Comparison of ENCODE assay signal across 20 mouse cellular contexts in genomic region chr19:59164896-59165560, GRCm38 (mm10). TPM values are rescaled to one million over a fixed set of nuclear protein-coding genes. Genes with fewer than 3 reads are reported as not detected.
DNase-seq lines count a peak whose midpoint lies in the region; ATAC-seq and TF ChIP-seq lines count a peak whose summit lies in the region.
"Had no signal": no experiment of that assay in that cellular context is flagged by ENCODE, and none has a peak within 500 bp of the region (broad histone marks: within the 10 kb centered on the region; RNA-seq: fewer than 3 reads in every experiment).

No protein-coding gene starts in this region.

- no peak for TF ChIP-seq CTCF in brain, embryonic 14.5 days (IDR thresholded peaks at IDR 0.05; ENCODE audit: borderline replicate concordance, extremely low read depth, insufficient read depth, insufficient read length)

- H3K36me3 ChIP-seq in hindbrain, embryonic 11.5 days (ENCODE audit: control insufficient read depth, insufficient read depth, low read length): no peaks in the 10 kb centered on the region
- H3K36me3 ChIP-seq in hindbrain, embryonic 12.5 days: no peaks in the 10 kb centered on the region
- no peaks in the 10 kb centered on the region for H3K36me3 ChIP-seq in embryonic facial prominence, embryonic 11.5 days (replicated peaks; ENCODE audit: control insufficient read depth, insufficient read depth, low read depth, low read length)
- no peaks in the 10 kb centered on the region for H3K36me3 ChIP-seq in forebrain, embryonic 16.5 days (ENCODE audit: control insufficient read depth, insufficient read depth)
- H3K36me3 ChIP-seq: heart, embryonic 12.5 days had no signal

- H3K9me3 ChIP-seq in hindbrain, embryonic 11.5 days (ENCODE audit: control insufficient read depth, low read length): no peaks in the 10 kb centered on the region
- H3K9me3 ChIP-seq in hindbrain, embryonic 12.5 days (replicated peaks): no peaks in the 10 kb centered on the region
- no peaks in the 10 kb centered on the region for H3K9me3 ChIP-seq in embryonic facial prominence, embryonic 11.5 days (replicated peaks; ENCODE audit: control insufficient read depth, low read length)
- no peaks in the 10 kb centered on the region for H3K9me3 ChIP-seq in forebrain, embryonic 16.5 days (ENCODE audit: control insufficient read depth, low read length)
- H3K9me3 ChIP-seq: heart, embryonic 12.5 days had no signal

- no peak overlapping the region for H3K27ac ChIP-seq in hindbrain, embryonic 11.5 days (ENCODE audit: low read depth, low read length)
- no peak overlapping the region for H3K27ac ChIP-seq in hindbrain, embryonic 12.5 days
- no peak overlapping the region for H3K27ac ChIP-seq in embryonic facial prominence, embryonic 11.5 days (replicated peaks; ENCODE audit: low read depth, low read length)
- no peak overlapping the region; the same call in 1 of the 2 replicates for H3K27ac ChIP-seq in forebrain, embryonic 16.5 days (ENCODE audit: low read length)
- H3K27ac ChIP-seq: gastrocnemius, adult 2 months had no signal

- peaks cover 90% of the 10 kb centered on the region for H3K27me3 ChIP-seq in hindbrain, embryonic 11.5 days (ENCODE audit: control insufficient read depth, insufficient read depth, low read length)
- H3K27me3 ChIP-seq in hindbrain, embryonic 12.5 days: peaks cover 98% of the 10 kb centered on the region
- H3K27me3 ChIP-seq in embryonic facial prominence, embryonic 11.5 days (ENCODE audit: control insufficient read depth, insufficient read depth, low read length): peaks cover 67% of the 10 kb centered on the region
- peaks cover 56% of the 10 kb centered on the region for H3K27me3 ChIP-seq in forebrain, embryonic 16.5 days (replicated peaks; ENCODE audit: control insufficient read depth, insufficient read depth, low read length)
- H3K27me3 ChIP-seq: CH12.LX had no signal

- no peak overlapping the region for H3K4me2 ChIP-seq in hindbrain, embryonic 11.5 days (replicated peaks; ENCODE audit: low read depth, low read length)
- no peak overlapping the region for H3K4me2 ChIP-seq in hindbrain, embryonic 12.5 days (replicated peaks)
- peak overlapping the region; percentile 4 for H3K4me2 ChIP-seq in embryonic facial prominence, embryonic 11.5 days (ENCODE audit: low read depth, low read length)
- peak overlapping the region; percentile 63 for H3K4me2 ChIP-seq in forebrain, embryonic 16.5 days (ENCODE audit: low read length)

- 6% methylated on average over 16 of the region's 16 CpGs for WGBS in hindbrain, embryonic 11.5 days
- 3% methylated on average over 16 of the region's 16 CpGs for WGBS in hindbrain, embryonic 12.5 days
- WGBS in embryonic facial prominence, embryonic 11.5 days: 5% methylated on average over 15 of the region's 16 CpGs
- 14% methylated on average over 16 of the region's 16 CpGs for WGBS in forebrain, embryonic 16.5 days

- no peak for ATAC-seq in hindbrain, embryonic 11.5 days (ENCODE audit: low FRiP score)
- no peak for ATAC-seq in hindbrain, embryonic 12.5 days (ENCODE audit: low FRiP score)
- ATAC-seq in embryonic facial prominence, embryonic 11.5 days (replicated peaks; ENCODE audit: insufficient number of reproducible peaks, low FRiP score, low TSS enrichment, low read depth): no peak
- no peak for ATAC-seq in forebrain, embryonic 16.5 days
- no peak for ATAC-seq in CD4-positive, CD25-positive, alpha-beta regulatory T cell, adult 4 months
- ATAC-seq: hindbrain, embryonic 16.5 days; liver, postnatal 0 days had no signal

- H3K9ac ChIP-seq in hindbrain, embryonic 11.5 days (ENCODE audit: low read depth, low read length): no peak overlapping the region
- no peak overlapping the region for H3K9ac ChIP-seq in hindbrain, embryonic 12.5 days
- peak overlapping the region; percentile 18; the same call in 1 of the 2 replicates for H3K9ac ChIP-seq in embryonic facial prominence, embryonic 11.5 days (replicated peaks; ENCODE audit: low read length)
- 0 out of 2 replicates have a peak overlapping the region, but pooled peaks have one; percentile 23 for H3K9ac ChIP-seq in forebrain, embryonic 16.5 days (replicated peaks; ENCODE audit: low read depth, low read length)
- H3K9ac ChIP-seq: liver, postnatal 0 days had no signal

- no peak overlapping the region for H3K4me3 ChIP-seq in hindbrain, embryonic 11.5 days (ENCODE audit: low read depth, low read length)
- no peak overlapping the region for H3K4me3 ChIP-seq in hindbrain, embryonic 12.5 days
- H3K4me3 ChIP-seq in embryonic facial prominence, embryonic 11.5 days (ENCODE audit: low read depth, low read length): no peak overlapping the region
- H3K4me3 ChIP-seq in forebrain, embryonic 16.5 days (replicated peaks; ENCODE audit: low read length): no peak overlapping the region; the same call in 1 of the 2 replicates
- H3K4me3 ChIP-seq: gastrocnemius, adult 2 months had no signal

- no peak for TF ChIP-seq POLR2A in brain, embryonic 14.5 days (IDR thresholded peaks at IDR 0.05; ENCODE audit: borderline replicate concordance, extremely low read depth, insufficient read depth, insufficient read length, poor library complexity, severe bottlenecking)

- H3K4me1 ChIP-seq in hindbrain, embryonic 11.5 days (replicated peaks; ENCODE audit: control insufficient read depth, insufficient read depth, low read length): peaks cover 9% of the 10 kb centered on the region
- peaks cover 16% of the 10 kb centered on the region for H3K4me1 ChIP-seq in hindbrain, embryonic 12.5 days
- H3K4me1 ChIP-seq in embryonic facial prominence, embryonic 11.5 days (ENCODE audit: control insufficient read depth, insufficient read depth, low read length): no peaks in the 10 kb centered on the region; the same call in 1 of the 2 replicates
- H3K4me1 ChIP-seq in forebrain, embryonic 16.5 days (replicated peaks; ENCODE audit: control insufficient read depth, insufficient read depth, low read length): peaks cover 31% of the 10 kb centered on the region

- peak; percentile 48 for DNase-seq in hindbrain, embryonic 11.5 days (ENCODE audit: low spot score)
- peak; percentile 49 for DNase-seq in brain, embryonic 14.5 days (ENCODE audit: low read depth)
- DNase-seq in embryonic facial prominence, embryonic 11.5 days (ENCODE audit: low spot score): peak; percentile 29
- no peak for DNase-seq in lung, postnatal 14 days
- DNase-seq: cerebellum, adult 8-10 months; gastrocnemius, adult 2 months; heart, postnatal 14 days; kidney, adult 2 months; kidney, postnatal 10 days; liver, postnatal 0 days; lung, postnatal 10 days; thymus, postnatal 25 days had no signal

RNA-seq across cellular contexts. Expression of gene Vax1, which starts 4.8 kb away (rescaled TPM):
- polyA plus RNA-seq in hindbrain, embryonic 11.5 days (2014; fragmentation: Nextera tagmentation; extraction: Ambion mirVana): 0.14 TPM in 1 of 2 replicates, not detected in the other
- not detected in 2 replicates for polyA plus RNA-seq in hindbrain, embryonic 12.5 days (2016; fragmentation: Nextera tagmentation; extraction: Ambion mirVana)
- polyA plus RNA-seq in brain, embryonic 14.5 days (2012; rRNA removed): 10.5 and 22.5 TPM in 2 replicates
- 2.2 and 2.6 TPM in 2 replicates for polyA plus RNA-seq in embryonic facial prominence, embryonic 11.5 days (2014; fragmentation: Nextera tagmentation; extraction: Ambion mirVana)
- polyA plus RNA-seq in forebrain, embryonic 16.5 days (2015; fragmentation: Nextera tagmentation; extraction: Ambion mirVana): 0.89 and 1.0 TPM in 2 replicates
- polyA plus RNA-seq in CD4-positive, CD25-positive, alpha-beta regulatory T cell, adult 4 months (2017; shearing (Covaris generic)): not detected
- polyA plus RNA-seq: heart, embryonic 12.5 days; hindbrain, embryonic 16.5 days; kidney, adult 2 months; liver, adult 2 months; liver, postnatal 0 days; neural tube, embryonic 14.5 days had no signal

RNA-seq across cellular contexts. Expression of gene Kcnk18, which starts 54.0 kb away (rescaled TPM):
- polyA plus RNA-seq in hindbrain, embryonic 11.5 days (2014; fragmentation: Nextera tagmentation; extraction: Ambion mirVana): not detected in 2 replicates
- polyA plus RNA-seq in hindbrain, embryonic 12.5 days (2016; fragmentation: Nextera tagmentation; extraction: Ambion mirVana): not detected in 2 replicates
- not detected in 2 replicates for polyA plus RNA-seq in brain, embryonic 14.5 days (2012; rRNA removed)
- polyA plus RNA-seq in embryonic facial prominence, embryonic 11.5 days (2014; fragmentation: Nextera tagmentation; extraction: Ambion mirVana): not detected in 2 replicates
- polyA plus RNA-seq in forebrain, embryonic 16.5 days (2015; fragmentation: Nextera tagmentation; extraction: Ambion mirVana): not detected in 2 replicates
- not detected for polyA plus RNA-seq in CD4-positive, CD25-positive, alpha-beta regulatory T cell, adult 4 months (2017; shearing (Covaris generic))
- polyA plus RNA-seq: heart, embryonic 12.5 days; kidney, adult 2 months; liver, adult 2 months; liver, postnatal 0 days; neural tube, embryonic 14.5 days had no signal

Comparison
In these comparisons a context has a peak if more than half of its experiments do, and no peak if none do; other contexts are left out.
1. H3K4me2 ChIP-seq: peak in embryonic facial prominence, embryonic 11.5 days (single experiment) and forebrain, embryonic 16.5 days (single experiment); none in hindbrain, embryonic 11.5 days (single experiment) and hindbrain, embryonic 12.5 days (single experiment).
2. H3K9ac ChIP-seq: peak in embryonic facial prominence, embryonic 11.5 days (single experiment) and forebrain, embryonic 16.5 days (single experiment); none in hindbrain, embryonic 11.5 days (single experiment) and hindbrain, embryonic 12.5 days (single experiment).